Mouse (Mus musculus): ENCODE data around the gene Fkbp15. TPM values are rescaled to one million over a fixed set of nuclear protein-coding genes. Genes with fewer than 3 reads are reported as not detected.

Gene Fkbp15
- polyA plus RNA-seq, 1 experiment from 2014 or later = 24.3 TPM

DNA sequence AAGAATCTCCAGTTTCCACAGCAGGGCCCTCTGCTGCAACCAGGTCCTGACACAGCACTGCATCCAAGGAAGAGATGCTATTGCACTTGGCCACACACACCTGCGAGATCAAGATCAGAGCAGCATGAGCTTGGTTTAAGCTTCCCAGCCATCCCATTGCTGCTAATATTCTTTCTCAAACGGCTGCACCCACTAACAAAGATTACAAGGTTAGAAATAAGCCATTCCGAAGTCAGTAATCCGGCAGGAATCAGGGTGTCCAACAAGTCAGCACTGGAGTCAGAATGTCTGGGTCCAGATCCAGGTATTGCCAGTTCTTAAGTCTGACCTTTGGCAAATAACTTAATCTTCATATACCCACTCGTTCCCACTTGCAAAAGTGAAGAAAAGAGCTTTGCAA is 21.8 kb downstream of the Fkbp15 start:
- H3K4me1 ChIP-seq (replicated peaks; ENCODE audit: control insufficient read depth, insufficient read depth, low read length) = no peaks in the 10 kb centered on the region
- no peaks in the 10 kb centered on the region for H3K27me3 ChIP-seq (ENCODE audit: control insufficient read depth, insufficient read depth, low read length)
- ATAC-seq (ENCODE audit: low FRiP score) = no peak
- 92% methylated on average over 5 of the region's 5 CpGs for WGBS
- H3K9me3 ChIP-seq (ENCODE audit: control insufficient read depth, low read length) = no peaks in the 10 kb centered on the region
- no peak overlapping the region for H3K4me3 ChIP-seq (replicated peaks; ENCODE audit: low read length)
- peaks cover 72% of the 10 kb centered on the region for H3K36me3 ChIP-seq (replicated peaks; ENCODE audit: control insufficient read depth, insufficient read depth)
- H3K27ac ChIP-seq = no peak overlapping the region
- no peak overlapping the region for H3K4me2 ChIP-seq (replicated peaks)
- no peak overlapping the region for H3K9ac ChIP-seq
- DNase-seq (ENCODE audit: low spot score) = no peak

DNA sequence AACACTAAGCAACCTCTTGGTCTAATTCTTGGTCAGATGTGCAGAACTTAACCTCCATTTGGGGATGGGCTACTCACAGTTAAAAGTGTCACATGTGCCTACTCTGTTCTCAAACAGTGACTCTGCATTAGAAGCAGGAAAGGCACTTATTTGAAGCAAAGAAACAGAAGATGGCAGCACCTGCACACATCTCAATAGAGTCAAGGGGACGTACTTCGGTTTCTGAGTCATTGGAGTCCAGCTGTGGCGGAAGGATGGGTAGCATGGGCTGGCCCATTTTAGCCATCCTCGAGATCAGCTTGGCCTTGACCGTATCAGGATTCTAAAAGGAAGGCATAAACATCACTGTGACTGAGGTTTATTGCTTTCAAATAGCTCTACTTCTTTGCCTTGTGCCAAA is 28.4 kb downstream of the Fkbp15 start:
- DNase-seq (ENCODE audit: low spot score) (no peak), ATAC-seq (ENCODE audit: low FRiP score) (no peak)
- Histone ChIP-seq H3K27me3 (ENCODE audit: control insufficient read depth, insufficient read depth, low read length) (no peaks in the 10 kb centered on the region), H3K4me3 (replicated peaks; ENCODE audit: low read length) (no peak overlapping the region), H3K27ac (no peak overlapping the region), H3K4me1 (replicated peaks; ENCODE audit: control insufficient read depth, insufficient read depth, low read length) (no peaks in the 10 kb centered on the region), H3K4me2 (replicated peaks) (no peak overlapping the region), H3K9ac (no peak overlapping the region), H3K9me3 (ENCODE audit: control insufficient read depth, low read length) (no peaks in the 10 kb centered on the region), H3K36me3 (replicated peaks; ENCODE audit: control insufficient read depth, insufficient read depth) (peaks cover 85% of the 10 kb centered on the region)
- 87% methylated on average over 5 of the region's 5 CpGs for WGBS

DNA sequence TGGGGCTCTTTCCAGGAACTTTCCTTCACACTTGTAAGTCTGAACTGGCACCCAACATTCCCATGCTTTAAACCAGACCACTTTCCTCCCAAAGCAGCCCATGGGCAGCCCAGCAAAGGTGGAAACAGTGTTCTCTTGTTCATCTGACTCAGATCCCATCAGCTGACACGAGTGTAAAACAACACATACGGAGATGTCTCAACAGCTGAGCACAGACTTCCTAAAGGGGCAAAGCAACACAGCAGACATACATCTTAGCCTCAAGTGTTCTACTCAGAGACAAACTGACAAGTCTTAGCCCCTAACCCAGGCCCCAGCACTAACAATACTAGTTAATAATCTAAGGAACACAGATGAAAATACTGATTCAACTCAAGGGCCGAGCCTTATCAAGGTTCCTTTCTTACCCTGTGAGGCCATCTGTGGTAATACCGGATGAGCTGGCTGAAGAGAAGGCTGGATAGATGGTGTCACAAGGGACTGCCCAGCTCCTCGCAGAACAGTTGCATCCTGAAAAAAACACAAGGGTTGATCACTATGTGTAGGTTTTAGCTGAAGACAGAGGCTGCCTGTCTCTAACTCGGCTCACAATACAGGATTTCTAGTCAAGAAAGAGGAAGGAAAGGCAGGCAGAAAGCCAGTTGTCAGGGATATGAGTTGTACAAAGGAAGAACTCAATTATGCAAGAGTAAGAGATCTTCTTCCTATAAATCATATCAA is 31.2 kb downstream of the Fkbp15 start:
- Histone ChIP-seq H3K27ac (no peak overlapping the region), H3K4me1 (replicated peaks; ENCODE audit: control insufficient read depth, insufficient read depth, low read length) (no peaks in the 10 kb centered on the region), H3K9me3 (ENCODE audit: control insufficient read depth, low read length) (no peaks in the 10 kb centered on the region), H3K4me2 (replicated peaks) (no peak overlapping the region), H3K4me3 (replicated peaks; ENCODE audit: low read length) (no peak overlapping the region), H3K36me3 (replicated peaks; ENCODE audit: control insufficient read depth, insufficient read depth) (peaks cover 88% of the 10 kb centered on the region), H3K27me3 (ENCODE audit: control insufficient read depth, insufficient read depth, low read length) (no peaks in the 10 kb centered on the region), H3K9ac (no peak overlapping the region)
- no peak for DNase-seq (ENCODE audit: low spot score)
- ATAC-seq (ENCODE audit: low FRiP score) = no peak
- 92% methylated on average over 6 of the region's 6 CpGs for WGBS

DNA sequence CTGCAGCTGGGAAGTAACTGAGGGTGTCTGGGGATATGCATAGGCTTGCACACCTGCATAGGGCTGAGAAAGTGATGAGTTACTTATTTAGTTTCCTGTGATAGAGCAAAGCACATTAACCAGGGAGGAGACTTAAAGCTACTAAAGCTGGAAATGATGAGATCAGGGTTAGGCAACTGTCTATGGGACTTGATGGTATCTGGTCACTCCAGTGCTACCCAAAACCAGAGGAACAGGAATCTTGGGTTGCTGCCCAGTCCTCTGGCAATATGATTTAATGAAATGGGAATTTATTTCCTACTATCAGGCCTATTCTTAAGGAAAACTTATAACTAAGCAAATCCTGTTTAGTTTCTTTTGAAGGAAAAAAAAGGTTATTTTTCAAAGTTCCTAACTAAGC is 34.2 kb downstream of the Fkbp15 start:
- no peak overlapping the region for H3K4me2 ChIP-seq (replicated peaks)
- no peaks in the 10 kb centered on the region for H3K9me3 ChIP-seq (ENCODE audit: control insufficient read depth, low read length)
- H3K27me3 ChIP-seq (ENCODE audit: control insufficient read depth, insufficient read depth, low read length) = no peaks in the 10 kb centered on the region
- no peaks in the 10 kb centered on the region for H3K4me1 ChIP-seq (replicated peaks; ENCODE audit: control insufficient read depth, insufficient read depth, low read length)
- no peak for DNase-seq (ENCODE audit: low spot score)
- no peak overlapping the region for H3K27ac ChIP-seq
- ATAC-seq (ENCODE audit: low FRiP score) = no peak
- H3K36me3 ChIP-seq (replicated peaks; ENCODE audit: control insufficient read depth, insufficient read depth) = peaks cover 91% of the 10 kb centered on the region
- H3K4me3 ChIP-seq (replicated peaks; ENCODE audit: low read length) = no peak overlapping the region
- no peak overlapping the region for H3K9ac ChIP-seq

DNA sequence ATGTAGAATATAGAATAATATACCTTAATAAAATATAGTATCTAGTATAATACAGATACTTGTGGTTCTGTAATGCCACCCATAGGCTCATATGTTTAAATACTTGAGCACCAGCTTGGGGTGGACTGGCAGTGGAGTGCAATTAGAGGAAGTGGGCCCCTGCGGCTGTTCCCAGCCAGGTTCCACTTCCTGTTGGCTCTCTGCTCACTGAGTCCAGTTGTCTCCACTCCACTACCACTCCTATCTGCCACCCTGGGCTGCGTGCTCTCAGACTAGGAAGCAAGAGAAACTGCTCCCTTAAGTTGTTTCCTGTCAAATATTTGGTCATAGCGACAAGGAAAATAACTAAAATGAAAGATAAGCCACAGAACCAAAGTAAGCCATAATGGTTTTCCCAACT is 37.7 kb downstream of the Fkbp15 start:
- Histone ChIP-seq H3K9me3 (ENCODE audit: control insufficient read depth, low read length) (no peaks in the 10 kb centered on the region), H3K4me1 (replicated peaks; ENCODE audit: control insufficient read depth, insufficient read depth, low read length) (no peaks in the 10 kb centered on the region), H3K4me3 (replicated peaks; ENCODE audit: low read length) (no peak overlapping the region), H3K36me3 (replicated peaks; ENCODE audit: control insufficient read depth, insufficient read depth) (peaks cover 89% of the 10 kb centered on the region), H3K27ac (no peak overlapping the region), H3K27me3 (ENCODE audit: control insufficient read depth, insufficient read depth, low read length) (no peaks in the 10 kb centered on the region), H3K9ac (no peak overlapping the region), H3K4me2 (replicated peaks) (no peak overlapping the region)
- DNase-seq (ENCODE audit: low spot score) = no peak
- ATAC-seq (ENCODE audit: low FRiP score) = no peak
- WGBS = 92% methylated on average over 3 of the region's 3 CpGs

DNA sequence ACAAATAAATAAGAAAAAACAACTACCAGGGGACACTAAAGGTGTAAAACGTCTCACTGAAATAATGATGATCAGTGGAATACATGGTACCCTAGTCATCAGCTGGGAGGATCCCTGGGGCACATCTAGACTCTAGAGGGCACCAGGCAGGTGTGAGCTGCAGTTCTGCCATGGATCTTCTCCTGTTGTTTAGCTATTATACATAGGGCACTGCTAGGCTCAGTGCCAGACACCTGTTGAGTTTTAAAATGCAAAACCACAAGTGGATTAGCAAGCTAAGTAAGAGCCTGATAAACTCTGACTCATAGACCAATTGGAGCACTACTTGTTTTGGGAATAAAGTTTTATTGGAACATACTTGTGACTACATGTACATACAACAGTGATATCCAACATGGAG is 42.1 kb downstream of the Fkbp15 start:
- no peaks in the 10 kb centered on the region for H3K9me3 ChIP-seq (ENCODE audit: control insufficient read depth, low read length)
- H3K4me3 ChIP-seq (replicated peaks; ENCODE audit: low read length) = no peak overlapping the region
- H3K9ac ChIP-seq = no peak overlapping the region
- no peaks in the 10 kb centered on the region for H3K27me3 ChIP-seq (ENCODE audit: control insufficient read depth, insufficient read depth, low read length)
- no peaks in the 10 kb centered on the region for H3K4me1 ChIP-seq (replicated peaks; ENCODE audit: control insufficient read depth, insufficient read depth, low read length)
- no peak for DNase-seq (ENCODE audit: low spot score)
- H3K36me3 ChIP-seq (replicated peaks; ENCODE audit: control insufficient read depth, insufficient read depth) = peaks cover 64% of the 10 kb centered on the region
- no peak for ATAC-seq (ENCODE audit: low FRiP score)
- WGBS = 80% methylated on average over 1 of the region's 1 CpGs
- no peak overlapping the region for H3K4me2 ChIP-seq (replicated peaks)
- no peak overlapping the region for H3K27ac ChIP-seq

DNA sequence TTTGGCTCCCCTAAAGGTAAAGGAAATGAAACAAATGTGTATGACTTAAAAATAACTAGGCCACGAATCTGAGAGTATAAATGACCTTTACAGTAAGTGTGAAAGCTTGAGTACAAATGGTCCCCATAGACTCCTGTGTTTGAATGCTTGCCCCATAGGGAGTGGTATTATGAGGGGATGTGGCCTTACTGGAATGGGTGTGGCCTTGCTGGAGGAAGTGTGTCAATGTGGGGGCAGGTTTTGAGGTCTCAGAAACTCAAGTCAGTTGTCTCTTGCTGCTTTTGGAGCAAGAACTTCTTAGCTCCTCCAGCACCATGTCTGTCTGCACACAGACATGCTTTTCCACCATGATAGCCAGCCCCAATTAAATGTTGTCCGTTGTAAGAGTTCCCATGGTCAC is 43.9 kb downstream of the Fkbp15 start:
- Histone ChIP-seq H3K9ac (no peak overlapping the region), H3K36me3 (replicated peaks; ENCODE audit: control insufficient read depth, insufficient read depth) (peaks cover 64% of the 10 kb centered on the region), H3K4me2 (replicated peaks) (no peak overlapping the region), H3K4me3 (replicated peaks; ENCODE audit: low read length) (no peak overlapping the region), H3K27me3 (ENCODE audit: control insufficient read depth, insufficient read depth, low read length) (no peaks in the 10 kb centered on the region), H3K27ac (no peak overlapping the region), H3K4me1 (replicated peaks; ENCODE audit: control insufficient read depth, insufficient read depth, low read length) (no peaks in the 10 kb centered on the region), H3K9me3 (ENCODE audit: control insufficient read depth, low read length) (no peaks in the 10 kb centered on the region)
- DNase-seq (ENCODE audit: low spot score) = no peak
- ATAC-seq (ENCODE audit: low FRiP score) = no peak
- WGBS = 93% methylated on average over 2 of the region's 2 CpGs

DNA sequence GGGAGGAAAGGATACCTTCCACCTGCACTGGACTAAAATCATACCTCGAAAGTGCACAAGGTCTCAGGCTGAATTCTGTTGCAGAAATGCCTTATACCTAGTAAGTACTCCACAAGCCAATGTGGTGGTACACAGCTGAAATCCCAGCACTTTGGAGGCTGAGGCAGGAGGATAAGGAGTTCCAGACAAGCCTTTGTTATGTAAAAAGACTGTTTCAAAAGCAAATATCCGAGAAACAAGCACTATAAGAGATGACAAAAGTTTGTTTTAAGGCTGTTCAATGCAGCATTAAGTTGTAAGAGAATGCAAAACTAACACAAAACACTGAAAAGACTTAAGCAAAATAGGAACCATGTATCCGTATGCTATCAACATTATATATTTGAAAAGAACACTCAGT is 45.8 kb downstream of the Fkbp15 start:
- 81% methylated on average over 3 of the region's 3 CpGs for WGBS
- no peak for DNase-seq (ENCODE audit: low spot score)
- Histone ChIP-seq H3K4me2 (replicated peaks) (no peak overlapping the region), H3K27me3 (ENCODE audit: control insufficient read depth, insufficient read depth, low read length) (no peaks in the 10 kb centered on the region), H3K36me3 (replicated peaks; ENCODE audit: control insufficient read depth, insufficient read depth) (peaks cover 53% of the 10 kb centered on the region), H3K27ac (no peak overlapping the region), H3K9me3 (ENCODE audit: control insufficient read depth, low read length) (no peaks in the 10 kb centered on the region), H3K4me3 (replicated peaks; ENCODE audit: low read length) (no peak overlapping the region), H3K4me1 (replicated peaks; ENCODE audit: control insufficient read depth, insufficient read depth, low read length) (no peaks in the 10 kb centered on the region), H3K9ac (no peak overlapping the region)
- ATAC-seq (ENCODE audit: low FRiP score) = no peak

DNA sequence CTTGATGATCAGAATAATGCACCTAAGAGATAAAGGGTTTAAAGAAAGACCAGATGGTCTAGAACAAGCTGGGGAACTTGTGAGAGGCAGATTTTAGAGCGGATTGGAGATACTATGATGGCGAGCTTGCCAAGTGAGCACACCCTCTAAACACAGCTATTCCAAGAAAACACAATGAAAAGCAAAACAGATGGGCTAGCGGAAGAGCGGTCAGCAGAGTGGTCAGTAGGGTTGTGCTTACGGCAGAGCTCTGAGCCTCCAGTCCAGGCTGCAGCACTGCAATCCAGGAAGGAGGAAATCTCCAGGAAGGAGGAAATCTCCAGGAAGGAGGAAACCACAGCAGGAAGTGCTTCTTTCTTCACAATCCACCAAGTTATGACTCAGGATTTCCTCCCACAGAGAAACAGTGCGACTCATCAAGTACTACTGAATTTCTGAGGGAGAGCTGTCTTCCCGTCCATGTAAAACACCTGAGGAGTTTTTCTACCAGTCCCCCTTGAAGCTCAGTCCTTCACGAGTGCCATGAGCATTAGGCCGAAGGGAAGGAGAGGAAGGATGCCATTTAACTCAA is 46.6 kb downstream of the Fkbp15 start:
- H3K4me1 ChIP-seq (replicated peaks; ENCODE audit: control insufficient read depth, insufficient read depth, low read length) = no peaks in the 10 kb centered on the region
- peaks cover 50% of the 10 kb centered on the region for H3K36me3 ChIP-seq (replicated peaks; ENCODE audit: control insufficient read depth, insufficient read depth)
- H3K27me3 ChIP-seq (ENCODE audit: control insufficient read depth, insufficient read depth, low read length) = no peaks in the 10 kb centered on the region
- ATAC-seq (ENCODE audit: low FRiP score) (no peak), DNase-seq (ENCODE audit: low spot score) (no peak)
- no peak overlapping the region for H3K4me3 ChIP-seq (replicated peaks; ENCODE audit: low read length)
- H3K4me2 ChIP-seq (replicated peaks) = no peak overlapping the region
- no peak overlapping the region for H3K9ac ChIP-seq
- WGBS = 89% methylated on average over 9 of the region's 9 CpGs
- no peak overlapping the region for H3K27ac ChIP-seq
- H3K9me3 ChIP-seq (ENCODE audit: control insufficient read depth, low read length) = no peaks in the 10 kb centered on the region

DNA sequence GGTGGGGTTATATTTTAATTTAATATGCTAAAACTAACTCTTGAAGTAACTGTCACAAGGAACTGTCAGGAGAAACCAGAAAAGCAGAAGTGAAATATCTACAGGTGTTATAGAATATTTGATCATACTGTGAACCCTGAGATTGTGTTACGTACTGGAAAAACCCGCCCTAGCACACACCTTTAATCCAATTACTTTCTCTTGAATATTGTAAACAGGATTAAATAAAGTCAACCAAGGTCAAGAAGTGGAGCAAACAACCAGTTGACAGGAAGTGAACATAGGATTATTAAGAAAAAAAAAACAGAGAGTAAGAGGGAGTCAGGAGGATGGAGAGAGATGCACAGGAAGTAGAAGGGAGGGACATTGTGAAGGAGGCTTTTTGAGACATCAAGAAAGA is 47.5 kb downstream of the Fkbp15 start:
- ATAC-seq (ENCODE audit: low FRiP score) (no peak), DNase-seq (ENCODE audit: low spot score) (no peak)
- H3K9ac ChIP-seq = no peak overlapping the region
- H3K27me3 ChIP-seq (ENCODE audit: control insufficient read depth, insufficient read depth, low read length) = no peaks in the 10 kb centered on the region
- H3K4me1 ChIP-seq (replicated peaks; ENCODE audit: control insufficient read depth, insufficient read depth, low read length) = no peaks in the 10 kb centered on the region
- no peak overlapping the region for H3K27ac ChIP-seq
- H3K9me3 ChIP-seq (ENCODE audit: control insufficient read depth, low read length) = no peaks in the 10 kb centered on the region
- no peak overlapping the region for H3K4me2 ChIP-seq (replicated peaks)
- WGBS = 98% methylated on average over 2 of the region's 2 CpGs
- H3K36me3 ChIP-seq (replicated peaks; ENCODE audit: control insufficient read depth, insufficient read depth) = peaks cover 47% of the 10 kb centered on the region
- no peak overlapping the region for H3K4me3 ChIP-seq (replicated peaks; ENCODE audit: low read length)

All from hindbrain, embryonic 14.5 days (tissue).